Mouse (Mus musculus) liver, embryonic 16.5 days (tissue): Measurements from ENCODE around the gene Gm47841. TPM values are rescaled to one million over a fixed set of nuclear protein-coding genes. Genes with fewer than 3 reads are reported as not detected.

Source experiments
- ATAC-seq: fragments of 200-750 bp; cut with Nextera tagmentation; 2 replicates; pipeline ENCODE4 v1.8.0; 2017; ENCODE audit warnings: low read depth, mild to moderate bottlenecking, moderate number of reproducible peaks, moderate library complexity
- H3K27ac ChIP-seq: fragments of 300-500 bp; sonication (generic); 2 replicates; pipeline ENCODE4 v1.5.1; 2014; ENCODE audit warnings: mild to moderate bottlenecking, low read length
- H3K27me3 ChIP-seq: fragments of 300-500 bp; sonication (generic); 2 replicates; pipeline ENCODE4 v1.6.1; 2014; ENCODE audit warnings: low read depth, low read length, mixed read lengths; ENCODE audit not compliant: control insufficient read depth, insufficient read depth
- H3K36me3 ChIP-seq: fragments of 300-500 bp; sonication (generic); 2 replicates; pipeline ENCODE4 v1.6.1; 2014; ENCODE audit warnings: mild to moderate bottlenecking; ENCODE audit not compliant: control insufficient read depth, insufficient read depth
- H3K4me1 ChIP-seq: fragments of 300-500 bp; sonication (generic); 2 replicates; pipeline ENCODE4 v1.6.1; 2014; ENCODE audit warnings: low read depth, low read length, mixed read lengths; ENCODE audit not compliant: control insufficient read depth
- H3K4me2 ChIP-seq: fragments of 300-500 bp; sonication (generic); 2 replicates; pipeline ENCODE4 v1.6.1; 2014; ENCODE audit warnings: low read depth, low read length, mixed read lengths
- H3K4me3 ChIP-seq: fragments of 300-500 bp; sonication (generic); 2 replicates; pipeline ENCODE4 v1.5.1; 2014; ENCODE audit warnings: low read depth, mild to moderate bottlenecking, low read length
- H3K9ac ChIP-seq: fragments of 300-500 bp; sonication (generic); 2 replicates; pipeline ENCODE4 v1.6.1; 2014; ENCODE audit warnings: low read depth, low read length
- H3K9me3 ChIP-seq: fragments of 300-500 bp; sonication (generic); replicated peaks from 2 replicates; pipeline ENCODE4 v1.6.1; 2016; ENCODE audit warnings: low read length; ENCODE audit not compliant: control insufficient read depth
- WGBS: fragments of 180-500 bp; shearing (Covaris S2); extraction: QIAGEN DNeasy Blood & Tissue Kit; methylation state at CpG from one replicate; pipeline ENCODE4 v1.1.7; 2014; ENCODE audit not compliant: insufficient replicate concordance; 5-methylcytosine and 5-hydroxymethylcytosine counted together
- polyA plus RNA-seq: library from polyadenylated mRNA; unstranded; fragments of >200 nt; fragmentation: Nextera tagmentation; extraction: Ambion mirVana; gene quantifications from 2 replicates; pipeline ENCODE4 v1.2.1, GENCODE M21; 2015

Gene Gm47841
- polyA plus RNA-seq, 1 experiment from 2014 or later, result not detected

DNA sequence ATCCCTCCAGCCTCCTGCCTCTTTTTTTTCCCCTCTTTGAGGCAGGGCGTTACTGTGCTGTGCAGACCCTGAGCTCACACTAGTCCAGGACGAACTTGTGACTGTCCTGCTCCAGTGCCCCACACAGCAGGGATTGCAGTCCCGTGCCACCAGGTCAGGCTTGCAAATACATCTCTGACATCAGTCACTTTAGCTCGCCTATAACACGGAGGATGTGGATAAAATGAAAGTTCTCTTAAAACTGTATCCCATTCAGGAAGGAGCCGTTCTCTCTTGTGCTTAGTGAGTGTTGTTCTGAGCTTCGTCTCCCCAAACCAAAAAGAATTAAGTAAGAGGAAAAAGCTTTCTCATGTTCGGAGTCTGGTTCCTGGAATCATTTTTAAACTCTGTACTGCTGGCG, 39.3 kb upstream of the Gm47841 start:
- H3K4me2 ChIP-seq, result no peak overlapping the region
- H3K27me3 ChIP-seq, result no peaks in the 10 kb centered on the region
- 56% methylated on average over 9 of the region's 9 CpGs for WGBS
- H3K9me3 ChIP-seq, result no peaks in the 10 kb centered on the region
- ATAC-seq, result no peak
- no peaks in the 10 kb centered on the region; the same call in 1 of the 2 replicates for H3K4me1 ChIP-seq
- H3K9ac ChIP-seq, result no peak overlapping the region
- H3K36me3 ChIP-seq, result no peaks in the 10 kb centered on the region
- H3K4me3 ChIP-seq, result no peak overlapping the region
- no peak overlapping the region for H3K27ac ChIP-seq

DNA sequence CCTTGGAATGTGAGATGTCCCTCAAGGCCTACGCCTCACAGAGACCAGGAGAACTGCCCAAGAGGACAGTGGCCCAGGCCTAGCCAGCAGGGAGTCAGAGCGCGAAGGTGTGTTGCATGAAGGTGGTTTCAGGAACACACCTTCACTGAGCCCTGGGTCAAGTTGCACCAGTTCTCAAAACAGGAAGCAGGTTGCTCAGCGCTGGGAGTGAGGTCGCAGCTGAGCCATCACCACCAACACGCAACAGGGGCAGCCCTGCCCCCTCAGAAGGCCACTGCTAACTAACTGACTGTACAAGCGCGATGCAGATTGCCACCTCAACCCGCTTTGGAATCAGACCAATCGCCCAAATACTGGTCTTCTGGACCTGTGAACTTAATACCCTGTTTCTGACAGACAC, 37.3 kb upstream of the Gm47841 start:
- ATAC-seq, result no peak
- Histone ChIP-seq H3K9me3 (no peaks in the 10 kb centered on the region), H3K27me3 (peaks cover 3% of the 10 kb centered on the region), H3K27ac (no peak overlapping the region), H3K4me3 (no peak overlapping the region), H3K9ac (no peak overlapping the region), H3K4me2 (no peak overlapping the region), H3K36me3 (no peaks in the 10 kb centered on the region), H3K4me1 (no peaks in the 10 kb centered on the region; the same call in 1 of the 2 replicates)
- 43% methylated on average over 10 of the region's 10 CpGs for WGBS

GRCm38 (mm10) chr15:101082236-101082635, 35.0 kb upstream of the Gm47841 start:
- Histone ChIP-seq H3K4me3 (no peak overlapping the region), H3K4me1 (no peaks in the 10 kb centered on the region; the same call in 1 of the 2 replicates), H3K36me3 (no peaks in the 10 kb centered on the region), H3K9ac (no peak overlapping the region), H3K4me2 (no peak overlapping the region), H3K27me3 (peaks cover 26% of the 10 kb centered on the region), H3K27ac (no peak overlapping the region), H3K9me3 (no peaks in the 10 kb centered on the region)
- WGBS, result 35% methylated on average over 4 of the region's 4 CpGs
- no peak for ATAC-seq

GRCm38 (mm10) chr15:101081035-101081548, 33.9 kb upstream of the Gm47841 start:
- 42% methylated on average over 7 of the region's 7 CpGs for WGBS
- no peak for ATAC-seq
- no peak overlapping the region for H3K9ac ChIP-seq

DNA sequence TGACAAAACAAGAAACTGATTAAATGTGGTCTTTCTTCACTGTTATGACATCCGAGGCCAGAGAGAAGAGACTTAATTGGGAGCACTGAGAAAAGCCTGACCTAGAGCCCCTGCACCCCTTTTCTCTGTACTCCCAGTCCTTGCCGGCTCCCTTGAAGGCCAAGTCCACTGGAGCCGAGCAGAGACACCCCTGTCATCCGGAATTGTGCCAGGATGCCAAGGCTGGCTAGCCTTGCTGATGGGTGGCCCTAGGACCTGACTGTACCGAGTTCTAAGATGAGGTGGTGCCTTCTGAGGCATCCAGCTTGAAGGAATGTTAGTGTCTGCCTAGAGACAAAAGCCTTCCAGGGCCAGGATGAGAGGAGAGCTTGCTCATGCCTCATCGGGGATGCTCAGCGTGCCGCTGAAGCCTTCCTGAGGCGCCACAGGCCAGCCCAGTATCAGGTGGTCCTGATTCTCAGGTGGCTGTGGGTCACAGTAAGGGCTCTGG, 32.9 kb upstream of the Gm47841 start:
- Histone ChIP-seq H3K27ac (no peak overlapping the region), H3K36me3 (no peaks in the 10 kb centered on the region), H3K9ac (no peak overlapping the region), H3K9me3 (no peaks in the 10 kb centered on the region), H3K4me2 (no peak overlapping the region), H3K4me1 (no peaks in the 10 kb centered on the region; the same call in none of the 2 replicates), H3K4me3 (no peak overlapping the region), H3K27me3 (peaks cover 47% of the 10 kb centered on the region)
- no peak for ATAC-seq
- 70% methylated on average over 9 of the region's 9 CpGs for WGBS

More at GRCm38 (mm10) chr15:101081035-101081548, 33.9 kb upstream of the Gm47841 start:
- no peak overlapping the region for H3K4me3 ChIP-seq
- no peaks in the 10 kb centered on the region for H3K9me3 ChIP-seq
- no peaks in the 10 kb centered on the region for H3K36me3 ChIP-seq
- H3K4me1 ChIP-seq, result no peaks in the 10 kb centered on the region; the same call in none of the 2 replicates
- peaks cover 37% of the 10 kb centered on the region for H3K27me3 ChIP-seq
- no peak overlapping the region for H3K27ac ChIP-seq
- H3K4me2 ChIP-seq, result no peak overlapping the region

DNA sequence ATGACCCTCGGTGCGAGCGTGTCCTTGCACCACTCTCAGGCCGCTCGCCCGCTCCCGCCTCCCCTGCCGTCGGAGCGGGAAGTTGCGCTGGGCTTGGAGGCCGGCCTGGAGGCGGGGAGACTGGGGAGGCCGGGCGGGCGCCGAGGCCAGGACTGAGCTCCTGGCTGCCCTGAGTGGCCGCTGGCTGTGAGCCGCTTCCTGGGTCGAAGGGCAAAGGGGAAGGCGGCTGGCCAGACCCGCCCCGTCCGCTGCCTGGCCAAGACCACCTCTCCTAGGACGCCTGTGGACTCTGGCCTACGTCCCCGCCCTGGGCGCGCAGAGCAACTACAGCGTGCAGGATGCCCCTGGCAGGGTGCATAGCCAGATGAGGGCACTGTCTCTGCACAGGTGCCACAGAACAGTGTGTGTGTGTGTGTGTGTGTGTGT, 31.5 kb upstream of the Gm47841 start:
- no peaks in the 10 kb centered on the region for H3K9me3 ChIP-seq
- peak overlapping the region; percentile 62 for H3K4me3 ChIP-seq
- peak; percentile 87 for ATAC-seq
- no peaks in the 10 kb centered on the region for H3K36me3 ChIP-seq
- H3K4me2 ChIP-seq, result peak overlapping the region; percentile 52
- no peak overlapping the region for H3K9ac ChIP-seq
- peak overlapping the region; percentile 82 for H3K27ac ChIP-seq
- peaks cover 4% of the 10 kb centered on the region for H3K4me1 ChIP-seq
- peaks cover 47% of the 10 kb centered on the region for H3K27me3 ChIP-seq
- 4% methylated on average over 30 of the region's 30 CpGs for WGBS

DNA sequence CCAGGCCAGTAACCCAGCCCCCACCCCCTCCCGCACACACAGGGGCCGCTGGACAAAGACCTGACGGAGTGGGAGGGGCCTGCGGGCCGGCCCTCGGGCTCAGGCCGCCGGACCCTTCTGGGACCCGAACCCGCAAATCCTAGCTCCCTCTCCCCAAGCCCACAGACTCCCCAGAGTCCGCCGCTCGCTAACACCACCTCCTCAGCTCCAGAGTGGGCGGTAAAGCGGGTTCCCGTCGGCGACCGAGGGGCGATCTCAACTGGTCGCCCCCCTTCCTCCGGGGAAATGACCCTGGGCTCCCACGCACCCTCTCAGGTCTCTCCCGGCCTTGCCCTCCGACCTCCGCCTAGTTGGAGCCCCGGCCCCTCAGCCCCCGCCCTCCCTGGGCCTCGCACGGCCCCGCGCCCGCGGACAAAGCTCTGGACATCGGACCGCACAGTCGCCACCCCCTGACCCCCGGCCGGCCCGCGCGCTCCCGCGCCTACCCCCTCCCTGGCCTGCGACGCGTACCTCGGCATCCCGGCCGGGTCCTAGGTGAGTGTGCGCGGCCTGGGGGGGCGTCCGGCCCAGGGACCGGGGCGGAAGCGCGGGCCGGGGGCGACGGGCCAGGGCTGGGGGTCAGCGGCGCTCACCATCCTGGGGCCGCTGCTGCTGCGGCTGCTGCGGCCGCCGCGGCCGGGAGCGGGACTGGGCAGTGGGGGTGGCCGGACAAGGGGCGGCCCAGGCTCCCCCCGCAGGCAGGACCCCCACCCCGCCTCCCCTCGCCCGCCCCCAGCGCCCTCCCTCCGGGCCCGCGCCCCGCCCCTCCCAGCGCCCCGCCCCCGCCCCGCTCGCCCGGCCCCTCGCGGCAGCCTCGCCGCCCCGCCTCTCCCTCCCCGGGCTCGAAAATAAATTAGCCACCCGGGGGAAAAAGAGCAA, 30.9 kb upstream of the Gm47841 start, which contains the start of gene Fignl2:
Gene Fignl2, minus strand, starts transcription at position 755 of the 918 bp plus-strand sequence.
- peaks cover 4% of the 10 kb centered on the region for H3K4me1 ChIP-seq
- ATAC-seq, result peak; percentile 52
- peak within 1 kb of the TSS; percentile 59 for H3K9ac ChIP-seq
- H3K9me3 ChIP-seq, result no peaks in the 10 kb centered on the region
- peaks cover 47% of the 10 kb centered on the region for H3K27me3 ChIP-seq
- WGBS, result 1% methylated on average over 49 of the region's 96 CpGs
- H3K36me3 ChIP-seq, result no peaks in the 10 kb centered on the region
- H3K4me2 ChIP-seq, result peak within 1 kb of the TSS; percentile 52
- peak within 1 kb of the TSS; percentile 82 for H3K27ac ChIP-seq
- peak within 1 kb of the TSS; percentile 62 for H3K4me3 ChIP-seq

DNA sequence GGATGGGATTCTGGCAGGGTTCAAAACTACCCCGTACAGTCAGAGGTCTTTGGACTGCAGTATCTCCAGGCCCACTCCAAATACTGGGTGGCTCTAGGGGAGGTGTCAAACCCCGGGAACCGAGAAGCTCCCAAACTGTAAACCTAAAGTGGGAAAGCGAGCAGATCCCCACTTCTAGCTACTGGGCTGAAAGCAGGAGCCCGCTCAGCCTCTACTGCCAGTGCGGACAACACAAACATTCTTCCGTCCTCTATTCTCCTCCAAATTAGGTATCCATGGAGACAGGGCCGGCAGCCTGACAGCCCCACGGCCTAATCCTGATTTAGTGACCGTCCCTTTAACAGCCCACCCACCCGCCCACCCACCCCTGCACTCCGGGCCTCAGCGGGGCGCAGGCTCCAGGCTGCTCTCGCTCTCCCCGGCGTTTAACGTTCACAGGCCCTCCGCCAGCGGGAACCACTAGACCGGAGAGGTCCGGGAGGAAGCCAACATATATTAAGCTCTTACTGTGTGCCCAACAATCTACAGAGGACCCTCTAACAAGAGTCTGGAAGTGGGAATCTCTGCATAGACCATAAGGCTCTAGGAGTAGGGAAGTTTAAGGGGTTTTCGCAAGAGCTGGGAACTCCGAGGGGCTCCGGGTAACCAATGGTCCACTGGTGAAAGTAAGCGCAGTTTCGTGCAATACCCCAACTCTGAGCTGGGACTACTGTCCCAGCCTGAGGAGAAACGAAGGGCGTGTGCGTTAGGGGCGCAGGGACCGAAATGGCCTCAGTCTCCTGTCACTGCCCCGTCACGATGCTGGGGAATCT, 30.0 kb upstream of the Gm47841 start:
- peak overlapping the region; percentile 62 for H3K4me3 ChIP-seq
- H3K27ac ChIP-seq, result no peak overlapping the region; the same call in 1 of the 2 replicates
- WGBS, result 3% methylated on average over 34 of the region's 34 CpGs
- H3K9me3 ChIP-seq, result no peaks in the 10 kb centered on the region
- peaks cover 47% of the 10 kb centered on the region for H3K27me3 ChIP-seq
- no peaks in the 10 kb centered on the region for H3K36me3 ChIP-seq
- H3K4me2 ChIP-seq, result peak overlapping the region; percentile 52
- H3K4me1 ChIP-seq, result peaks cover 4% of the 10 kb centered on the region
- ATAC-seq, result no peak
- peak overlapping the region; percentile 59 for H3K9ac ChIP-seq
